Mouse (Mus musculus): Measurements from ENCODE around the gene Olfr1079.
"Not testable (repeated sequence)": the region's sequence is repeated elsewhere in the genome, so short reads cannot be mapped to it uniquely, and the experiment has no call there.

DNA sequence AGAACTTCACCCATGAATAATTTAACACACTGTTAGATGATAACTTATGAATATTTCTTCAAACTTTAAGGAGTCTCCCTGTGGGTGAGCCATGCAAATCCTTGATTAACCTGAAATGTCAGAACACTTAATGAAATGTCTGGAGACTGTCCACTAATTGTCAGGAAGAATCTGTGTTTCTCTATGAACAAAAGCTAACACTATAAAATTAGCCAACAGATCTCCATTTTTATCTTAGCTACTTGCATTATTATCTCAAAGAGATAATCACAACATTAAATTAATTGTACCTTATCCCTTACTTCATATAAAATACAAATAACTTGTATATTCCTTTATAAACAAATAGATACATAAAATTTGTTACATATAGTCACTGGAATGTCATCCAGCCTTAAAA, 15.9 kb upstream of the Olfr1079 start, which contains the start of gene Olfr1080:
- TF ChIP-seq GATA1 (IDR thresholded peaks at IDR 0.05; ENCODE audit: borderline replicate concordance, low read length); FLI1 (IDR thresholded peaks at IDR 0.05; ENCODE audit: low read length): not testable (repeated sequence)
